Mouse (Mus musculus) kidney, adult 11 months (tissue): ENCODE data around the gene Atp5h.
A peak's percentile ranks its signal among the peaks of the same experiment; 100 is the strongest.
"Not testable (repeated sequence)": the region's sequence is repeated elsewhere in the genome, so short reads cannot be mapped to it uniquely, and the experiment has no call there.

ENCODE experiments used
- DNase-seq: peaks from one replicate; pipeline ENCODE4 v3.0.0; 2022

Atp5h gene

GRCm38 (mm10) chr11:115393721-115394325, 25.9 kb downstream of the Atp5h start:
- DNase-seq = no peak

- no peak for DNase-seq
Observed at GRCm38 (mm10) chr11:115391358-115391757, 28.4 kb downstream of the Atp5h start.

- not testable (repeated sequence) for DNase-seq
Observed at GRCm38 (mm10) chr11:115386859-115387258, 32.9 kb downstream of the Atp5h start.

GRCm38 (mm10) chr11:115384587-115384986, 35.2 kb downstream of the Atp5h start:
- DNase-seq = no peak

- DNase-seq = no peak
Observed at GRCm38 (mm10) chr11:115383701-115384474, 35.9 kb downstream of the Atp5h start.

GRCm38 (mm10) chr11:115382891-115383290, 36.9 kb downstream of the Atp5h start:
- no peak for DNase-seq

- peak; percentile 90 for DNase-seq
Observed at GRCm38 (mm10) chr11:115381743-115382539, 37.8 kb downstream of the Atp5h start, which contains the start of gene Cdr2l. Gene Cdr2l, plus strand, starts transcription at chr11:115381916.

- DNase-seq = no peak
Observed at GRCm38 (mm10) chr11:115381276-115381675, 38.5 kb downstream of the Atp5h start.

GRCm38 (mm10) chr11:115377854-115378253, 41.9 kb downstream of the Atp5h start:
- no peak for DNase-seq

GRCm38 (mm10) chr11:115377254-115377653, 42.5 kb downstream of the Atp5h start:
- no peak for DNase-seq

- DNase-seq = no peak
Observed at GRCm38 (mm10) chr11:115376722-115377121, 43.0 kb downstream of the Atp5h start.

- DNase-seq = no peak
Observed at GRCm38 (mm10) chr11:115374695-115375425, 44.9 kb downstream of the Atp5h start.

- DNase-seq = peak; percentile 51
Observed at GRCm38 (mm10) chr11:115373805-115374694, 45.7 kb downstream of the Atp5h start.

GRCm38 (mm10) chr11:115372737-115373136, 47.0 kb downstream of the Atp5h start:
- no peak for DNase-seq

- DNase-seq = no peak
Observed at GRCm38 (mm10) chr11:115372015-115372414, 47.7 kb downstream of the Atp5h start.

- DNase-seq = no peak
Observed at GRCm38 (mm10) chr11:115371354-115371753, 48.4 kb downstream of the Atp5h start.

GRCm38 (mm10) chr11:115370368-115370767, 49.4 kb downstream of the Atp5h start:
- DNase-seq = no peak

GRCm38 (mm10) chr11:115367395-115367944, 52.3 kb downstream of the Atp5h start, which contains the start of gene Hid1:
Gene Hid1, minus strand, starts transcription at chr11:115367756.
- DNase-seq = peak; percentile 81

- DNase-seq = no peak
Observed at GRCm38 (mm10) chr11:115366706-115367394, 52.9 kb downstream of the Atp5h start.

- no peak for DNase-seq
Observed at GRCm38 (mm10) chr11:115366039-115366705, 53.6 kb downstream of the Atp5h start.
